Mouse (Mus musculus): ENCODE measurements around the gene Cask. TPM values are rescaled to one million over a fixed set of nuclear protein-coding genes. Genes with fewer than 3 reads are reported as not detected.

Gene Cask
- polyA plus RNA-seq, 1 experiment from 2014 or later: 16.5 TPM

GRCm38 (mm10) chrX:13716796-13717569, 134.2 kb downstream of the Cask start:
- 78% methylated on average over 4 of the region's 4 CpGs for WGBS
- no peak overlapping the region for H3K4me2 ChIP-seq
- H3K27me3 ChIP-seq: peaks cover 2% of the 10 kb centered on the region; the same call in 1 of the 2 replicates
- H3K36me3 ChIP-seq: peaks cover 4% of the 10 kb centered on the region
- ATAC-seq (ENCODE audit: insufficient number of reproducible peaks, insufficient read depth, low FRiP score, low TSS enrichment, low read depth): no peak
- H3K9ac ChIP-seq: no peak overlapping the region
- no peaks in the 10 kb centered on the region for H3K4me1 ChIP-seq
- no peak overlapping the region for H3K27ac ChIP-seq
- no peaks in the 10 kb centered on the region for H3K9me3 ChIP-seq
- H3K4me3 ChIP-seq: no peak overlapping the region

GRCm38 (mm10) chrX:13710174-13710573, 141.0 kb downstream of the Cask start:
- ATAC-seq (ENCODE audit: insufficient number of reproducible peaks, insufficient read depth, low FRiP score, low TSS enrichment, low read depth): no peak
- Histone ChIP-seq H3K27ac (no peak overlapping the region), H3K4me2 (no peak overlapping the region), H3K27me3 (no peaks in the 10 kb centered on the region), H3K36me3 (peaks cover 4% of the 10 kb centered on the region), H3K4me3 (no peak overlapping the region), H3K9ac (no peak overlapping the region), H3K4me1 (no peaks in the 10 kb centered on the region), H3K9me3 (no peaks in the 10 kb centered on the region)
- 30% methylated on average over 2 of the region's 2 CpGs for WGBS

GRCm38 (mm10) chrX:13705051-13705450, 146.1 kb downstream of the Cask start:
- H3K4me3 ChIP-seq: no peak overlapping the region
- 27% methylated on average over 2 of the region's 2 CpGs for WGBS
- no peak overlapping the region for H3K27ac ChIP-seq
- no peak overlapping the region for H3K4me2 ChIP-seq
- ATAC-seq (ENCODE audit: insufficient number of reproducible peaks, insufficient read depth, low FRiP score, low TSS enrichment, low read depth): no peak
- no peaks in the 10 kb centered on the region for H3K27me3 ChIP-seq
- no peak overlapping the region for H3K9ac ChIP-seq
- H3K4me1 ChIP-seq: no peaks in the 10 kb centered on the region
- H3K36me3 ChIP-seq: no peaks in the 10 kb centered on the region
- no peaks in the 10 kb centered on the region for H3K9me3 ChIP-seq

GRCm38 (mm10) chrX:13700681-13701080, 150.5 kb downstream of the Cask start:
- no peak for ATAC-seq (ENCODE audit: insufficient number of reproducible peaks, insufficient read depth, low FRiP score, low TSS enrichment, low read depth)
- Histone ChIP-seq H3K9ac (no peak overlapping the region), H3K36me3 (no peaks in the 10 kb centered on the region), H3K4me2 (no peak overlapping the region), H3K4me1 (no peaks in the 10 kb centered on the region), H3K27ac (no peak overlapping the region), H3K9me3 (no peaks in the 10 kb centered on the region), H3K4me3 (no peak overlapping the region), H3K27me3 (no peaks in the 10 kb centered on the region; the same call in 1 of the 2 replicates)
- 88% methylated on average over 3 of the region's 3 CpGs for WGBS

GRCm38 (mm10) chrX:13691865-13692264, 159.3 kb downstream of the Cask start:
- H3K4me3 ChIP-seq: no peak overlapping the region
- WGBS: 81% methylated on average over 4 of the region's 4 CpGs
- ATAC-seq (ENCODE audit: insufficient number of reproducible peaks, insufficient read depth, low FRiP score, low TSS enrichment, low read depth): no peak
- no peak overlapping the region for H3K4me2 ChIP-seq
- H3K36me3 ChIP-seq: no peaks in the 10 kb centered on the region
- no peaks in the 10 kb centered on the region for H3K4me1 ChIP-seq
- H3K9ac ChIP-seq: no peak overlapping the region
- H3K9me3 ChIP-seq: no peaks in the 10 kb centered on the region
- H3K27ac ChIP-seq: no peak overlapping the region
- H3K27me3 ChIP-seq: no peaks in the 10 kb centered on the region; the same call in 1 of the 2 replicates

- ATAC-seq (ENCODE audit: insufficient number of reproducible peaks, insufficient read depth, low FRiP score, low TSS enrichment, low read depth): no peak
- Histone ChIP-seq H3K27me3 (no peaks in the 10 kb centered on the region), H3K36me3 (no peaks in the 10 kb centered on the region)
Measured at GRCm38 (mm10) chrX:13688356-13688755, 162.8 kb downstream of the Cask start.

GRCm38 (mm10) chrX:13686589-13686988, 164.6 kb downstream of the Cask start:
- no peak overlapping the region for H3K9ac ChIP-seq
- WGBS: 90% methylated on average over 1 of the region's 1 CpGs

More at GRCm38 (mm10) chrX:13688356-13688755, 162.8 kb downstream of the Cask start:
- no peak overlapping the region for H3K4me2 ChIP-seq
- no peak overlapping the region for H3K27ac ChIP-seq
- H3K9ac ChIP-seq: no peak overlapping the region
- H3K4me3 ChIP-seq: no peak overlapping the region
- WGBS: 78% methylated on average over 2 of the region's 2 CpGs
- H3K9me3 ChIP-seq: no peaks in the 10 kb centered on the region
- H3K4me1 ChIP-seq: no peaks in the 10 kb centered on the region

GRCm38 (mm10) chrX:13681748-13682147, 169.4 kb downstream of the Cask start:
- 86% methylated on average over 3 of the region's 3 CpGs for WGBS
- H3K27me3 ChIP-seq: no peaks in the 10 kb centered on the region; the same call in 1 of the 2 replicates
- no peak for ATAC-seq (ENCODE audit: insufficient number of reproducible peaks, insufficient read depth, low FRiP score, low TSS enrichment, low read depth)

More at GRCm38 (mm10) chrX:13686589-13686988, 164.6 kb downstream of the Cask start:
- Histone ChIP-seq H3K27ac (no peak overlapping the region), H3K36me3 (no peaks in the 10 kb centered on the region), H3K4me2 (no peak overlapping the region), H3K4me3 (no peak overlapping the region), H3K27me3 (no peaks in the 10 kb centered on the region; the same call in 1 of the 2 replicates), H3K4me1 (no peaks in the 10 kb centered on the region), H3K9me3 (no peaks in the 10 kb centered on the region)
- no peak for ATAC-seq (ENCODE audit: insufficient number of reproducible peaks, insufficient read depth, low FRiP score, low TSS enrichment, low read depth)

GRCm38 (mm10) chrX:13673001-13673400, 178.2 kb downstream of the Cask start:
- WGBS: 84% methylated on average over 3 of the region's 3 CpGs
- H3K4me3 ChIP-seq: no peak overlapping the region
- ATAC-seq (ENCODE audit: insufficient number of reproducible peaks, insufficient read depth, low FRiP score, low TSS enrichment, low read depth): no peak
- no peaks in the 10 kb centered on the region for H3K9me3 ChIP-seq
- no peaks in the 10 kb centered on the region for H3K27me3 ChIP-seq
- H3K4me1 ChIP-seq: no peaks in the 10 kb centered on the region
- no peaks in the 10 kb centered on the region for H3K36me3 ChIP-seq
- H3K9ac ChIP-seq: no peak overlapping the region
- H3K27ac ChIP-seq: no peak overlapping the region
- H3K4me2 ChIP-seq: no peak overlapping the region

More at GRCm38 (mm10) chrX:13681748-13682147, 169.4 kb downstream of the Cask start:
- Histone ChIP-seq H3K4me1 (no peaks in the 10 kb centered on the region), H3K9ac (no peak overlapping the region), H3K36me3 (no peaks in the 10 kb centered on the region), H3K27ac (no peak overlapping the region), H3K9me3 (no peaks in the 10 kb centered on the region), H3K4me3 (no peak overlapping the region), H3K4me2 (no peak overlapping the region)

- Histone ChIP-seq H3K27ac (no peak overlapping the region), H3K4me3 (no peak overlapping the region), H3K36me3 (no peaks in the 10 kb centered on the region), H3K4me2 (no peak overlapping the region), H3K9me3 (no peaks in the 10 kb centered on the region), H3K4me1 (no peaks in the 10 kb centered on the region), H3K27me3 (no peaks in the 10 kb centered on the region), H3K9ac (no peak overlapping the region)
- ATAC-seq (ENCODE audit: insufficient number of reproducible peaks, insufficient read depth, low FRiP score, low TSS enrichment, low read depth): no peak
- WGBS: 77% methylated on average over 3 of the region's 3 CpGs
Measured at GRCm38 (mm10) chrX:13670342-13670741, 180.8 kb downstream of the Cask start.

- Histone ChIP-seq H3K4me3 (no peak overlapping the region), H3K36me3 (no peaks in the 10 kb centered on the region), H3K4me2 (no peak overlapping the region), H3K27ac (no peak overlapping the region), H3K27me3 (no peaks in the 10 kb centered on the region), H3K9ac (no peak overlapping the region), H3K9me3 (no peaks in the 10 kb centered on the region), H3K4me1 (no peaks in the 10 kb centered on the region)
- no peak for ATAC-seq (ENCODE audit: insufficient number of reproducible peaks, insufficient read depth, low FRiP score, low TSS enrichment, low read depth)
- 76% methylated on average over 5 of the region's 5 CpGs for WGBS
Measured at GRCm38 (mm10) chrX:13668867-13669266, 182.3 kb downstream of the Cask start.

- H3K4me1 ChIP-seq: no peaks in the 10 kb centered on the region
- no peak within 1 kb of the TSS for H3K4me2 ChIP-seq
- no peaks in the 10 kb centered on the region for H3K9me3 ChIP-seq
- no peak within 1 kb of the TSS for H3K4me3 ChIP-seq
- no peaks in the 10 kb centered on the region for H3K27me3 ChIP-seq
- H3K36me3 ChIP-seq: no peaks in the 10 kb centered on the region
- H3K27ac ChIP-seq: no peak within 1 kb of the TSS
- H3K9ac ChIP-seq: no peak within 1 kb of the TSS
- no peak for ATAC-seq (ENCODE audit: insufficient number of reproducible peaks, insufficient read depth, low FRiP score, low TSS enrichment, low read depth)
- 91% methylated on average over 5 of the region's 5 CpGs for WGBS
Measured at GRCm38 (mm10) chrX:13661063-13661462, 190.1 kb downstream of the Cask start, which contains the start of gene Gpr82. Gene Gpr82 (plus strand): TSS chrX:13661363.

Measured in embryonic facial prominence, embryonic 13.5 days (tissue).